Mouse (Mus musculus) midbrain, embryonic 14.5 days (tissue): ENCODE data around the gene Dyrk1a. TPM values are rescaled to one million over a fixed set of nuclear protein-coding genes. Genes with fewer than 3 reads are reported as not detected.

Experiments used
- ATAC-seq: fragments of 200-750 bp; cut with Nextera tagmentation; 2 replicates; pipeline ENCODE4 v1.8.0; 2017; ENCODE audit warnings: moderate number of reproducible peaks, moderate library complexity; ENCODE audit not compliant: low FRiP score, low TSS enrichment
- DNase-seq: peaks from one replicate; pipeline ENCODE4 v3.0.0-alpha.2; 2015
- H3K27ac ChIP-seq: fragments of 300-500 bp; sonication (generic); replicated peaks from 2 replicates; pipeline ENCODE4 v1.5.1; 2014; ENCODE audit warnings: mild to moderate bottlenecking, low read depth, low read length, moderate library complexity
- H3K27me3 ChIP-seq: fragments of 300-500 bp; sonication (generic); 2 replicates; pipeline ENCODE4 v1.6.1; 2014; ENCODE audit warnings: low read length, control low read depth, mixed read lengths; ENCODE audit not compliant: control insufficient read depth, insufficient read depth
- H3K36me3 ChIP-seq: fragments of 300-500 bp; sonication (generic); 2 replicates; pipeline ENCODE4 v1.6.1; 2014; ENCODE audit warnings: low read length, control low read depth; ENCODE audit not compliant: control insufficient read depth, insufficient read depth
- H3K4me1 ChIP-seq: fragments of 300-500 bp; sonication (generic); 2 replicates; pipeline ENCODE4 v1.6.1; 2014; ENCODE audit warnings: mild to moderate bottlenecking, antibody characterized with exemption, low read length, control low read depth; ENCODE audit not compliant: control insufficient read depth, insufficient read depth
- H3K4me2 ChIP-seq: fragments of 300-500 bp; sonication (generic); 2 replicates; pipeline ENCODE4 v1.6.1; 2014; ENCODE audit warnings: mild to moderate bottlenecking, low read length, moderate library complexity
- H3K4me3 ChIP-seq: fragments of 300-500 bp; sonication (generic); replicated peaks from 2 replicates; pipeline ENCODE4 v1.5.1; 2014; ENCODE audit warnings: low read depth, low read length
- H3K9ac ChIP-seq: fragments of 300-500 bp; sonication (generic); replicated peaks from 2 replicates; pipeline ENCODE4 v1.6.1; 2014; ENCODE audit warnings: mild to moderate bottlenecking, low read length, moderate library complexity
- H3K9me3 ChIP-seq: fragments of 300-500 bp; sonication (generic); 2 replicates; pipeline ENCODE4 v1.6.1; 2016; ENCODE audit warnings: low read length, control low read depth, mixed read lengths; ENCODE audit not compliant: control insufficient read depth
- WGBS: fragments of 180-500 bp; shearing (Covaris S2); extraction: QIAGEN DNeasy Blood & Tissue Kit; methylation state at CpG from one replicate; pipeline ENCODE4 v1.1.7; 2014; 5-methylcytosine and 5-hydroxymethylcytosine counted together
- polyA plus RNA-seq: library from polyadenylated mRNA; unstranded; fragments of >200 nt; fragmentation: Nextera tagmentation; extraction: Ambion mirVana; gene quantifications from 2 replicates; pipeline ENCODE4 v1.2.1, GENCODE M21; 2014

The Dyrk1a gene
- polyA plus RNA-seq, 1 experiment from 2014 or later, result 16.8 TPM

DNA sequence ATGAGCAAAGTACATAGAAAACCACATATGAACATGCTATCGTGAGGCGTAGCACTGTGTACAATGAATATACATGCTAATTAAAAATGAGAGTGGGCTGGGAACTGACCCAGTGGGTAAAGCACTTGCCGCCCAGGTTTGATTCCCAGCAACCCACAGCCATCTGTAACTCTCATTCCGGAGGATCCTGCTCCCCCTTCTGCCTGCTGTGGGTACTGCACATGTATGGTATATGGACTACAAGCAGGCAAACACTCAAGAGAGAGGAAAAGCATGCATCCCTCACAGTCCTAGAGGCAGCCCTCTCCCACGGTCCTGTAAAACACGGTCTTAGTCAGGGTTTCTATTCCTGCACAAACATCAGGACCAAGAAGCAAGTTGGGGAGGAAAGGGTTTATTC lies 159.4 kb downstream of the Dyrk1a start:
- WGBS, result 89% methylated on average over 6 of the region's 6 CpGs
- H3K4me3 ChIP-seq, result no peak overlapping the region

DNA sequence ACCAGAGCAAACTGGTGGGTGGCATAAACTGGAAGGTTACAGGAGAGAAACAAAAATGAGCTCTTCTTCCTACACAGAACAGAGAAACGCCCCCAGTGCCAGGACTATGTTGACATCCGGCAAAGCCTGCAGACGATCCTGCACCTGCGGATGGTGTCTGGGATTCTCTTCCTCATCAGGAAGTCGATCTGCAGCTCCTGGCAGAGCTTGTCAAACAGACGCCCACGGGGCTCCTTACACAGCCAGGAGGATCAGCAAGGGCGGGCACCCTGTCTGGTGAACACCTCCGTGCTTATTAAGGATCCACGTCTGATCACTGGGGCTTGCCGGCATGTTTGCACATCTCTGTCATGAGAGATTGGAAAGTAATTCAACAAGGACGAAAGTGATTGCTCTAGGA lies 161.2 kb downstream of the Dyrk1a start:
- no peak overlapping the region for H3K4me2 ChIP-seq
- H3K9me3 ChIP-seq, result no peaks in the 10 kb centered on the region
- H3K27me3 ChIP-seq, result no peaks in the 10 kb centered on the region
- no peak overlapping the region for H3K4me3 ChIP-seq
- DNase-seq (no peak), ATAC-seq (no peak)
- WGBS, result 70% methylated on average over 12 of the region's 12 CpGs
- no peak overlapping the region for H3K27ac ChIP-seq
- H3K36me3 ChIP-seq, result no peaks in the 10 kb centered on the region
- no peak overlapping the region for H3K9ac ChIP-seq
- no peaks in the 10 kb centered on the region for H3K4me1 ChIP-seq

More for the DNA sequence above, 159.4 kb downstream of the Dyrk1a start:
- no peak for DNase-seq
- no peak overlapping the region for H3K4me2 ChIP-seq
- no peaks in the 10 kb centered on the region for H3K27me3 ChIP-seq
- no peaks in the 10 kb centered on the region for H3K9me3 ChIP-seq
- H3K36me3 ChIP-seq, result no peaks in the 10 kb centered on the region
- no peak for ATAC-seq
- H3K27ac ChIP-seq, result no peak overlapping the region
- H3K4me1 ChIP-seq, result 0 out of 2 replicates have a peak, but pooled peaks cover 3% of the 10 kb centered on the region
- H3K9ac ChIP-seq, result no peak overlapping the region

DNA sequence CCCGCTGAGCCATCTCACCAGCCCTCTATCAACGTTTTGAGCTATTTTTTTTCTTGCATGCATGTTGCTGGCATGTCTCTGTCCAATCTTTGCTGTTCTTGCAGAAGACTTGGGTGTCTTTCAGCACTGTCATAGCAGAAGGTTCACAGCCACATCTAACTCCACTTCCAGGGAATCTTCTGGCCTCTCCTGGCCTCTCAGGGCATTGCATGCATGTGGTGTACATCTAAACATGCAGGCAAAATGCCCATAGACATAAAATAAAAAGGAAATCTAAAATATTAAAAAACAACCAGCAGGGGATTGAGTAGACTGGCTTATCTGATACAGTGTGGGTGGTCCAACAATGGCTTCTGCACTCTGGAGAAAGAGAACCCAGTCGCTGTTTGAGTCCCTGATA lies 165.7 kb downstream of the Dyrk1a start:
- 69% methylated on average over 3 of the region's 3 CpGs for WGBS
- no peak overlapping the region for H3K9ac ChIP-seq
- ATAC-seq (no peak), DNase-seq (no peak)
- no peaks in the 10 kb centered on the region for H3K9me3 ChIP-seq
- no peaks in the 10 kb centered on the region for H3K36me3 ChIP-seq
- H3K27ac ChIP-seq, result no peak overlapping the region
- H3K4me1 ChIP-seq, result no peaks in the 10 kb centered on the region
- no peak overlapping the region for H3K4me2 ChIP-seq
- no peak overlapping the region for H3K4me3 ChIP-seq
- no peaks in the 10 kb centered on the region for H3K27me3 ChIP-seq

DNA sequence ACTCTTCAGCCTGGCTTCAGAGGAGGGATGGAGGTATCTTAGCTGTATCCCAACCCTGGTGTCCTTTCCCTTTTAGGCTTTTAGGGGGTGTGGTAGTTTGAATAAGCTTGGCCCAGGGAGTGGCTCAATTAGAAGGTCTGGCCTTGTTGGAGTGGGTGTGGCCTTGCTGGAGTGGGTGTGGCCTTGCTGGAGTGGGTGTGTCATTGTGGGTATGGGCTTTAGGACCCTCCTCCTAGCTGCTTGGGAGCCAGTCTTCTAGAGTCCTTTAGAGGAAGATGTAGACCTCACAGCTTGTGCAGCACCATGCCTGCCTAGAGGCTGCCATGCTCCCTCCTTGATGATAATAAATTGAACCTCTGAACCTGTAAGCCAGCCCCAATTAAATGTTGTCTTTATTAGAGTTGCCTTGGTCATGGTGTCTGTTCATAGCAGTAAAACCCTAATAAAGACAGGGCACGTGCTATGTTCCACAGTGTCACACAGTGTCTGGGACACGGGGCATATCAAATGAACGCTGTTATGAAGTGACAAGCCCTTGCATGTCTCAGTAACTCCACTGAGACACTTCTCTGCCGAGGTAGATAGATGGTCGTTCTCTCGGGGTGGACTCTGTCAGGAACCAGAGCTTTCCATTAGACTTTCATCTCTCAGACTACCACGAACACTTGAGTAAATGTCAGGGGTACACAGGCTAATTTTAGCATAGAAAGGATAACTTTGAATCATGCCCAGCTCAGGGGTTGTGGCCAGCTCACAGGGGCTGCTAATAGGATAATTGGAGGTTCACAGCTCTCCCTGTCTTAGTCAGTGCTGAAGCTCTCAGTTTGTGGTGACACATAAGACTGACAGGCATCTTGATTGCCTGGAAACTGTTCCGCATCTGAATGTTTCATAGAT lies 166.9 kb downstream of the Dyrk1a start:
- no peak overlapping the region for H3K4me3 ChIP-seq
- no peaks in the 10 kb centered on the region for H3K9me3 ChIP-seq
- DNase-seq (no peak), ATAC-seq (no peak)
- 83% methylated on average over 8 of the region's 8 CpGs for WGBS
- no peaks in the 10 kb centered on the region for H3K27me3 ChIP-seq
- H3K4me2 ChIP-seq, result no peak overlapping the region
- H3K9ac ChIP-seq, result no peak overlapping the region
- no peaks in the 10 kb centered on the region for H3K36me3 ChIP-seq
- no peak overlapping the region for H3K27ac ChIP-seq
- H3K4me1 ChIP-seq, result no peaks in the 10 kb centered on the region

DNA sequence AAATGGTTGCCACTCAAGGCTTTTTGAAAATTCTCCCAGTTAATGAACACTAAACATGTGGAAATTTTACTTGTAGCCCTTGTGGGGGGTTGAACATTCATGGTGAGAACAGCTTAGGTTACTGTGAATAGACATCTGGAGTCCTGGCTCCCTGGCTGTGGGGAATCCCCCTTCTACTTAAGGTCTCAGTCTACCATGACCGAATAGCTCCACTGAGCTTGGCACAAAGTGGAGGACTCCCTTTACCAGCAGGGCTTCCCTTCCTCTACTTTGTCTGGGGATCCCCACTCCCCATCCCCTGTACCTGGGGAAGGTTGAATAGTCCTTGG lies 167.5 kb downstream of the Dyrk1a start:
- DNase-seq (no peak), ATAC-seq (no peak)
- Histone ChIP-seq H3K36me3 (no peaks in the 10 kb centered on the region), H3K27ac (no peak overlapping the region), H3K4me2 (no peak overlapping the region), H3K4me3 (no peak overlapping the region), H3K4me1 (no peaks in the 10 kb centered on the region), H3K27me3 (no peaks in the 10 kb centered on the region), H3K9me3 (no peaks in the 10 kb centered on the region), H3K9ac (no peak overlapping the region)
- 83% methylated on average over 1 of the region's 1 CpGs for WGBS

DNA sequence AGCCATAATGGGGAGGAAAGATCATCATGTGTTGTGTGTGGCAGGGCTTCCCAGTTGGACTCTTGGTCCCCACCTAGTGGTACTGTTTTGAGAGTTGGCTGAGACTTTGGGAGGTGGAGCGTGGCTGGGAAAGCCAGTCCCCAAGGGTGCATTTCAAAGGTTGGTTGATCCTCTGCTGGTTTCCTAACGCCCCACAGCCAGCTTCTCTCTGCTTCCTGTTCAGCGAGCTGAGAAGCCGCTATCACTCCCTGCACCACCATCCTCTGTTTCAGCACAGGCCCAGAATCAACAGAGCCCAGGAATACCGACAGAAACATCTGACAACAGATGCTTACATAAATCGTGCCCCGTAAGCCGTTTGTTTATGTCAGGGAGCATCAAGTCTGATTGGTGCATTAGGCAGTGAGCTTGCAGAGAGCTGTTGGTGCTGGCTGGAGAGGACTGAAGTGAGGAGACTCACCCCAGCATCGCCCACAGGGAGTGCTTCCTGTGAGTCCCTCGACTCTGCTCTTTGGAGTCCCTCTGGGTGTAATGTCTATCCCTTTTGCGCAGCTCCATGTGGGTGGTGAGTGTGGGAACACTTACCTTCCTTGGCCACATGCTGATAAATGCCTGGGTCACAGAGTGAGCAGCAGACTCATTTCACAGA lies 174.2 kb downstream of the Dyrk1a start:
- 6% methylated on average over 11 of the region's 11 CpGs for whole genome bisulfite sequencing
- H3K4me1 ChIP-seq, result no peaks in the 10 kb centered on the region
- no peaks in the 10 kb centered on the region for H3K9me3 ChIP-seq
- DNase-seq, result peak; percentile 69
- H3K27me3 ChIP-seq, result no peaks in the 10 kb centered on the region
- no peak overlapping the region for H3K27ac ChIP-seq
- H3K9ac ChIP-seq, result no peak overlapping the region
- no peaks in the 10 kb centered on the region for H3K36me3 ChIP-seq
- no peak for ATAC-seq
- H3K4me3 ChIP-seq, result no peak overlapping the region
- H3K4me2 ChIP-seq, result peak overlapping the region; percentile 33

DNA sequence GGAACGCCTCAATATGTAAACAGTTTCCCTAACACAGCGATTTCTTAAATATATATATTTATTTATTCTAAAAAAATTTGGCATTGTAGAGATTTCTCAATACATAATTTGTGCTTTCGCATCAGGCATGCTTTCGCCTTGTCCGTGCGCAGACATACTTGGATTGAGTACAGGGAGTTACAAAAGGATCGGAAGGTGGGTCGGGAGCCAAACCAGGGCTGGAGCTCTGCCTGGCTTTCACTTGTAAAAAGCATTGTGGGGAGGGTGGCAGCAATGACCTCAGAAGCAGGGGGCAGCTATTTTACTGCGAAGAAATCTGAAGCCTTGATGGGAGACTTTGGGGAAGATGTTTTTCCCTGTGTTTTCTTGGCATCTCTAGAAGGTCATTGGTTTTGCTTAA lies 175.2 kb downstream of the Dyrk1a start:
- Histone ChIP-seq H3K4me2 (no peak overlapping the region), H3K9me3 (no peaks in the 10 kb centered on the region), H3K4me1 (no peaks in the 10 kb centered on the region), H3K9ac (no peak overlapping the region), H3K36me3 (no peaks in the 10 kb centered on the region), H3K27ac (no peak overlapping the region), H3K27me3 (no peaks in the 10 kb centered on the region), H3K4me3 (no peak overlapping the region)
- DNase-seq (no peak), ATAC-seq (no peak)
- 76% methylated on average over 9 of the region's 9 CpGs for WGBS
